In the genomic region with DNA sequence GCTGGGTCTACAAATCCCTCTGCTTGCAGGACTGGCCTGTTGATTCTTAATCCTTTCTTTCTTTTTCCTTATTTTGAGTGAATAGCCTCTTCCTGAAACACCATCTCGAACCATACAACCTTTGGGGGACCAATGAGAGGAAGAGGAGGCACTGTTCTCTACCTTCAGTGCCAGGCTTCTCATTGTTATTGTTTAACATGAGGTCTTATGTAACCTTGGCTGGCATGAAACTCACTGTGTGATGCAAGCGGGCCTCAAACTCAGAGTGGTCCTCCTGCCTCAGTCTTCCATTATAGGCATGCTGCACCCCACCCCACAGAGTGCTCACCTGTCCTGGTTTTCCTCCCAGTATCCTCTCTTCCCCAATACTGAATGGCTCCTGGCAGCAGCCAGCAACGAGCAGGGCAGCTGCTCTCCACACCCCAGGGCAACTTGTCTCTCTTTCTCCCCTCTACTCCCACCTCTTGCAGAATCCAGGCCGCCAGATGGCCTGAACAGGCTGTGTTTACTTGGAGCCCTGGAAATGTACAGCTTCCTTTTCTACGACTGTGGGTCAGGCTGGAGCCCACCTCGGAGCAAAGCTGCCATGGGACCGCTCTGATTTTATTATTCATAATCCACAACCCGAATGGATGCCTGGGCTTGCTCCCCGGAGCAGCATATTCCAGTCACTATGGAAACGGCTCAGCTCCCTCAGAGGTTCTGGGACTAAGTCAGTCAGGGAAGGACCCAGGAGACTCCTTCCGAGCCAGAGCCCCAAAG, we compare ENCODE assay signal across 11 mouse cellular contexts. TPM values are rescaled to one million over a fixed set of nuclear protein-coding genes. Genes with fewer than 3 reads are reported as not detected.
A peak's percentile ranks its signal among the peaks of the same experiment; 100 is the strongest.
DNase-seq lines count a peak whose midpoint lies in the region; ATAC-seq and TF ChIP-seq lines count a peak whose summit lies in the region.
"Had no signal": no experiment of that assay in that cellular context is flagged by ENCODE, and none has a peak within 500 bp of the region (broad histone marks: within the 10 kb centered on the region; RNA-seq: fewer than 3 reads in every experiment).

No protein-coding gene starts in this region.

- H3K4me3 ChIP-seq in kidney, adult 2 months (ENCODE audit: insufficient read depth, low read depth, low read length): no peak overlapping the region
- H3K4me3 ChIP-seq in hindbrain, embryonic 14.5 days (replicated peaks; ENCODE audit: low read length): no peak overlapping the region
- no peak overlapping the region for H3K4me3 ChIP-seq in midbrain, embryonic 16.5 days (ENCODE audit: low read depth, low read length)
- H3K4me3 ChIP-seq in liver, postnatal 0 days (ENCODE audit: low read depth, low read length): no peak overlapping the region
- no peak overlapping the region for H3K4me3 ChIP-seq in lung, postnatal 0 days (ENCODE audit: low read depth, low read length)
- H3K4me3 ChIP-seq: erythroblast, embryonic 14.5 days had no signal

- H3K9ac ChIP-seq in hindbrain, embryonic 14.5 days: no peak overlapping the region
- peak overlapping the region; percentile 27; the same call in 1 of the 2 replicates for H3K9ac ChIP-seq in midbrain, embryonic 16.5 days (ENCODE audit: low read depth, low read length)
- H3K9ac ChIP-seq in liver, postnatal 0 days (replicated peaks): no peak overlapping the region
- no peak overlapping the region for H3K9ac ChIP-seq in lung, postnatal 0 days (replicated peaks; ENCODE audit: low read depth)

- no peaks in the 10 kb centered on the region for H3K9me3 ChIP-seq in hindbrain, embryonic 14.5 days (ENCODE audit: control insufficient read depth, low read length)
- no peaks in the 10 kb centered on the region for H3K9me3 ChIP-seq in midbrain, embryonic 16.5 days (replicated peaks; ENCODE audit: control insufficient read depth, low read length, poor library complexity, severe bottlenecking)
- no peaks in the 10 kb centered on the region for H3K9me3 ChIP-seq in liver, postnatal 0 days (ENCODE audit: low read length)
- no peaks in the 10 kb centered on the region for H3K9me3 ChIP-seq in lung, postnatal 0 days (ENCODE audit: low read length)

- no peak for TF ChIP-seq POLR2A in kidney, adult 2 months (IDR thresholded peaks at IDR 0.05; ENCODE audit: low read depth, low read length)

- TF ChIP-seq CTCF in kidney, adult 2 months (conservative IDR thresholded peaks at IDR 0.05; ENCODE audit: insufficient read depth, insufficient read length, low read depth, low read length): no peak
- no peak for TF ChIP-seq CTCF in liver, postnatal 0 days (IDR thresholded peaks at IDR 0.05; ENCODE audit: low read depth)
- TF ChIP-seq CTCF in lung, postnatal 0 days (IDR thresholded peaks at IDR 0.05): no peak

- no peaks in the 10 kb centered on the region; the same call in 1 of the 2 replicates for H3K4me1 ChIP-seq in kidney, adult 2 months (ENCODE audit: control insufficient read depth, insufficient read depth, low read length)
- H3K4me1 ChIP-seq in hindbrain, embryonic 14.5 days (replicated peaks; ENCODE audit: control insufficient read depth, insufficient read depth, low read length): peaks cover 22% of the 10 kb centered on the region
- H3K4me1 ChIP-seq in midbrain, embryonic 16.5 days (ENCODE audit: control insufficient read depth, insufficient read depth, low read length): peaks cover 28% of the 10 kb centered on the region
- peaks cover 15% of the 10 kb centered on the region for H3K4me1 ChIP-seq in liver, postnatal 0 days (ENCODE audit: insufficient read depth)
- peaks cover 4% of the 10 kb centered on the region; the same call in 1 of the 2 replicates for H3K4me1 ChIP-seq in lung, postnatal 0 days (ENCODE audit: insufficient read depth, low read depth, low read length)

- H3K27me3 ChIP-seq in kidney, adult 2 months (replicated peaks; ENCODE audit: control insufficient read depth, insufficient read depth, low read length): no peaks in the 10 kb centered on the region
- H3K27me3 ChIP-seq in hindbrain, embryonic 14.5 days (ENCODE audit: control insufficient read depth, insufficient read depth, low read length): no peaks in the 10 kb centered on the region
- no peaks in the 10 kb centered on the region for H3K27me3 ChIP-seq in midbrain, embryonic 16.5 days (ENCODE audit: control insufficient read depth, insufficient read depth, low read depth, low read length)
- no peaks in the 10 kb centered on the region for H3K27me3 ChIP-seq in liver, postnatal 0 days (ENCODE audit: insufficient read depth, low read length)
- no peaks in the 10 kb centered on the region for H3K27me3 ChIP-seq in lung, postnatal 0 days (replicated peaks; ENCODE audit: insufficient read depth, low read length)

- H3K36me3 ChIP-seq in kidney, adult 2 months (ENCODE audit: control insufficient read depth, insufficient read depth, low read length): no peaks in the 10 kb centered on the region
- peaks cover 14% of the 10 kb centered on the region for H3K36me3 ChIP-seq in hindbrain, embryonic 14.5 days (replicated peaks; ENCODE audit: control insufficient read depth, insufficient read depth)
- peaks cover under 1% of the 10 kb centered on the region; the same call in 1 of the 2 replicates for H3K36me3 ChIP-seq in midbrain, embryonic 16.5 days (ENCODE audit: control insufficient read depth, insufficient read depth, low read length)
- no peaks in the 10 kb centered on the region for H3K36me3 ChIP-seq in liver, postnatal 0 days (replicated peaks; ENCODE audit: insufficient read depth, low read length)
- no peaks in the 10 kb centered on the region for H3K36me3 ChIP-seq in lung, postnatal 0 days (ENCODE audit: insufficient read depth, low read length)

- peak; percentile 31 for DNase-seq in kidney, adult 2 months
- no peak for DNase-seq in kidney, adult 8-10 months
- peak; percentile 77 for DNase-seq in cerebellum, adult 8-10 months
- no peak for DNase-seq in hindbrain, embryonic 14.5 days (ENCODE audit: low spot score)
- no peak for DNase-seq in liver, postnatal 0 days
- DNase-seq in lung, postnatal 0 days (ENCODE audit: low spot score): no peak
- DNase-seq in spleen, postnatal 14 days (ENCODE audit: low spot score in 2 of 2): no peak
- DNase-seq: heart, postnatal 4 days had no signal

- 0 out of 2 replicates have a peak overlapping the region, but pooled peaks have one; percentile 3 for H3K4me2 ChIP-seq in hindbrain, embryonic 14.5 days (replicated peaks)
- peak overlapping the region; percentile 28; the same call in 1 of the 2 replicates for H3K4me2 ChIP-seq in midbrain, embryonic 16.5 days (ENCODE audit: low read length)
- no peak overlapping the region for H3K4me2 ChIP-seq in liver, postnatal 0 days (ENCODE audit: low read depth, low read length)
- no peak overlapping the region for H3K4me2 ChIP-seq in lung, postnatal 0 days (replicated peaks; ENCODE audit: low read depth, low read length)

- TF ChIP-seq EP300 in liver, postnatal 0 days (IDR thresholded peaks at IDR 0.05; ENCODE audit: low read depth): no peak
- TF ChIP-seq EP300 in lung, postnatal 0 days (IDR thresholded peaks at IDR 0.05): no peak

- no peak overlapping the region for H3K27ac ChIP-seq in kidney, adult 2 months (ENCODE audit: insufficient read depth, low read depth, low read length)
- H3K27ac ChIP-seq in hindbrain, embryonic 14.5 days: peak overlapping the region; percentile 75
- H3K27ac ChIP-seq in midbrain, embryonic 16.5 days (ENCODE audit: low read length): peak overlapping the region; percentile 77
- H3K27ac ChIP-seq in liver, postnatal 0 days (ENCODE audit: low read depth): no peak overlapping the region
- H3K27ac ChIP-seq in lung, postnatal 0 days (ENCODE audit: low read length): no peak overlapping the region

- 48% methylated on average over 11 of the region's 11 CpGs for WGBS in kidney, adult 2 months
- 28% methylated on average over 11 of the region's 11 CpGs for WGBS in hindbrain, embryonic 14.5 days
- WGBS in midbrain, embryonic 16.5 days: 24% methylated on average over 11 of the region's 11 CpGs
- WGBS in liver, postnatal 0 days (ENCODE audit: insufficient replicate concordance): 56% methylated on average over 11 of the region's 11 CpGs
- 36% methylated on average over 11 of the region's 11 CpGs for WGBS in lung, postnatal 0 days

- ATAC-seq in hindbrain, embryonic 14.5 days (ENCODE audit: low FRiP score): no peak
- ATAC-seq in midbrain, embryonic 16.5 days: peak; percentile 57; the same call in 1 of the 2 replicates
- ATAC-seq in liver, postnatal 0 days: no peak
- no peak for ATAC-seq in lung, postnatal 0 days
- ATAC-seq: CD4-positive, CD25-positive, alpha-beta regulatory T cell, adult 4 months had no signal

RNA-seq across cellular contexts. Expression of a gene that starts 2.7 kb away (rescaled TPM):
- 145 and 146 TPM in 2 replicates for polyA plus RNA-seq in kidney, adult 2 months (2012; rRNA removed)
- 196 and 222 TPM in 2 replicates for polyA plus RNA-seq in hindbrain, embryonic 14.5 days (2014; fragmentation: Nextera tagmentation; extraction: Ambion mirVana)
- polyA plus RNA-seq in midbrain, embryonic 16.5 days (2015; fragmentation: Nextera tagmentation; extraction: Ambion mirVana): 173 and 180 TPM in 2 replicates
- 88.0 and 91.6 TPM in 2 replicates for polyA plus RNA-seq in liver, postnatal 0 days (2015; fragmentation: Nextera tagmentation; extraction: Ambion mirVana)
- polyA plus RNA-seq in lung, postnatal 0 days (2015; fragmentation: Nextera tagmentation; extraction: Ambion mirVana): 154 and 180 TPM in 2 replicates

RNA-seq across cellular contexts. Expression of a gene that starts 19.0 kb away (rescaled TPM):
- 296 and 478 TPM in 2 replicates for polyA plus RNA-seq in kidney, adult 2 months (2012; rRNA removed)
- 897 and 1,000 TPM in 2 replicates for polyA plus RNA-seq in hindbrain, embryonic 14.5 days (2014; fragmentation: Nextera tagmentation; extraction: Ambion mirVana)
- polyA plus RNA-seq in midbrain, embryonic 16.5 days (2015; fragmentation: Nextera tagmentation; extraction: Ambion mirVana): 773 and 819 TPM in 2 replicates
- polyA plus RNA-seq in liver, postnatal 0 days (2015; fragmentation: Nextera tagmentation; extraction: Ambion mirVana): 857 and 872 TPM in 2 replicates
- polyA plus RNA-seq in lung, postnatal 0 days (2015; fragmentation: Nextera tagmentation; extraction: Ambion mirVana): 669 and 721 TPM in 2 replicates

RNA-seq across cellular contexts. Expression of a gene that starts 19.1 kb away (rescaled TPM):
- polyA plus RNA-seq in kidney, adult 2 months (2012; rRNA removed): 5.3 and 5.6 TPM in 2 replicates
- polyA plus RNA-seq in hindbrain, embryonic 14.5 days (2014; fragmentation: Nextera tagmentation; extraction: Ambion mirVana): 25.7 and 28.5 TPM in 2 replicates
- 18.5 and 21.6 TPM in 2 replicates for polyA plus RNA-seq in midbrain, embryonic 16.5 days (2015; fragmentation: Nextera tagmentation; extraction: Ambion mirVana)
- polyA plus RNA-seq in liver, postnatal 0 days (2015; fragmentation: Nextera tagmentation; extraction: Ambion mirVana): 1.3 and 1.5 TPM in 2 replicates
- polyA plus RNA-seq in lung, postnatal 0 days (2015; fragmentation: Nextera tagmentation; extraction: Ambion mirVana): 14.0 and 15.8 TPM in 2 replicates
- polyA plus RNA-seq: CD4-positive, CD25-positive, alpha-beta regulatory T cell, adult 4 months had no signal

RNA-seq across cellular contexts. Expression of a gene that starts 19.1 kb away (rescaled TPM):
- 35.4 and 37.8 TPM in 2 replicates for polyA plus RNA-seq in kidney, adult 2 months (2012; rRNA removed)
- polyA plus RNA-seq in hindbrain, embryonic 14.5 days (2014; fragmentation: Nextera tagmentation; extraction: Ambion mirVana): 31.3 and 32.3 TPM in 2 replicates
- polyA plus RNA-seq in midbrain, embryonic 16.5 days (2015; fragmentation: Nextera tagmentation; extraction: Ambion mirVana): 20.1 and 23.1 TPM in 2 replicates
- 5.4 and 6.3 TPM in 2 replicates for polyA plus RNA-seq in liver, postnatal 0 days (2015; fragmentation: Nextera tagmentation; extraction: Ambion mirVana)
- 18.6 and 19.1 TPM in 2 replicates for polyA plus RNA-seq in lung, postnatal 0 days (2015; fragmentation: Nextera tagmentation; extraction: Ambion mirVana)

RNA-seq across cellular contexts. Expression of a gene that starts 33.3 kb away (rescaled TPM):
- 5.4 and 6.1 TPM in 2 replicates for polyA plus RNA-seq in kidney, adult 2 months (2012; rRNA removed)
- polyA plus RNA-seq in hindbrain, embryonic 14.5 days (2014; fragmentation: Nextera tagmentation; extraction: Ambion mirVana): 44.5 and 50.2 TPM in 2 replicates
- 68.6 and 75.2 TPM in 2 replicates for polyA plus RNA-seq in midbrain, embryonic 16.5 days (2015; fragmentation: Nextera tagmentation; extraction: Ambion mirVana)
- 1.1 and 1.2 TPM in 2 replicates for polyA plus RNA-seq in liver, postnatal 0 days (2015; fragmentation: Nextera tagmentation; extraction: Ambion mirVana)
- polyA plus RNA-seq in lung, postnatal 0 days (2015; fragmentation: Nextera tagmentation; extraction: Ambion mirVana): 16.0 and 17.9 TPM in 2 replicates
- polyA plus RNA-seq: erythroblast, embryonic 14.5 days had no signal

Comparison
In these comparisons a context has a peak if more than half of its experiments do, and no peak if none do; other contexts are left out.
1. DNase-seq: peak in kidney, adult 2 months (single experiment) and cerebellum, adult 8-10 months (single experiment); none in kidney, adult 8-10 months (0 of 2), hindbrain, embryonic 14.5 days (single experiment), liver, postnatal 0 days (single experiment), lung, postnatal 0 days (single experiment) and spleen, postnatal 14 days (0 of 2).
2. H3K27ac ChIP-seq: peak in hindbrain, embryonic 14.5 days (single experiment) and midbrain, embryonic 16.5 days (single experiment); none in kidney, adult 2 months (single experiment), liver, postnatal 0 days (single experiment) and lung, postnatal 0 days (single experiment).
3. H3K4me2 ChIP-seq: peak in hindbrain, embryonic 14.5 days (single experiment) and midbrain, embryonic 16.5 days (single experiment); none in liver, postnatal 0 days (single experiment) and lung, postnatal 0 days (single experiment).